9 mouse cellular contexts compared by ENCODE assay signal in genomic region chr8:81061950-81062349, GRCm38 (mm10). TPM values are rescaled to one million over a fixed set of nuclear protein-coding genes. Genes with fewer than 3 reads are reported as not detected.
A peak's percentile ranks its signal among the peaks of the same experiment; 100 is the strongest.
DNase-seq lines count a peak whose midpoint lies in the region; ATAC-seq and TF ChIP-seq lines count a peak whose summit lies in the region.
"Had no signal": no experiment of that assay in that cellular context is flagged by ENCODE, and none has a peak within 500 bp of the region (broad histone marks: within the 10 kb centered on the region; RNA-seq: fewer than 3 reads in every experiment).

No protein-coding gene starts in this region.

- peak; percentile 89 for TF ChIP-seq CTCF in midbrain, postnatal 0 days (IDR thresholded peaks at IDR 0.05)

- H3K4me1 ChIP-seq in kidney, embryonic 16.5 days (ENCODE audit: insufficient read depth, low read length) = no peaks in the 10 kb centered on the region
- H3K4me1 ChIP-seq in midbrain, postnatal 0 days (ENCODE audit: insufficient read depth, low read length) = no peaks in the 10 kb centered on the region
- H3K4me1 ChIP-seq: limb, embryonic 15.5 days; stomach, embryonic 15.5 days had no signal

- H3K36me3 ChIP-seq in kidney, embryonic 16.5 days (ENCODE audit: insufficient read depth, low read length) = no peaks in the 10 kb centered on the region
- no peaks in the 10 kb centered on the region for H3K36me3 ChIP-seq in midbrain, postnatal 0 days (ENCODE audit: insufficient read depth, low read length)
- H3K36me3 ChIP-seq: limb, embryonic 15.5 days; stomach, embryonic 15.5 days had no signal

- DNase-seq in kidney, adult 11 months = no peak
- DNase-seq in CD4-positive, CD25-positive, alpha-beta regulatory T cell, adult 2 months (ENCODE audit: low read depth, low spot score) = peak; percentile 66
- DNase-seq in adipocyte (ENCODE audit: low spot score) = peak; percentile 42
- DNase-seq in induced T-regulatory cell, adult 2 months (ENCODE audit: low read depth) = peak; percentile 46
- DNase-seq in midbrain, postnatal 0 days (ENCODE audit: low spot score) = peak; percentile 92
- DNase-seq in adrenal gland, postnatal 36 days = no peak

- no peak overlapping the region for H3K9ac ChIP-seq in kidney, embryonic 16.5 days (replicated peaks; ENCODE audit: low read length)
- H3K9ac ChIP-seq in midbrain, postnatal 0 days (replicated peaks; ENCODE audit: low read length, poor library complexity, severe bottlenecking) = no peak overlapping the region
- H3K9ac ChIP-seq: limb, embryonic 15.5 days; stomach, embryonic 15.5 days had no signal

- peak; percentile 54; the same call in 1 of the 2 replicates for ATAC-seq in kidney, embryonic 16.5 days (ENCODE audit: low FRiP score, low TSS enrichment)
- ATAC-seq in midbrain, postnatal 0 days (ENCODE audit: low FRiP score) = peak; percentile 60; the same call in 1 of the 2 replicates

- WGBS in kidney, embryonic 16.5 days = 37% methylated on average over 3 of the region's 3 CpGs
- 39% methylated on average over 3 of the region's 3 CpGs for WGBS in midbrain, postnatal 0 days

- no peak overlapping the region for H3K27ac ChIP-seq in kidney, embryonic 16.5 days (ENCODE audit: low read length)
- no peak overlapping the region for H3K27ac ChIP-seq in midbrain, postnatal 0 days (ENCODE audit: low read depth, low read length)
- H3K27ac ChIP-seq: limb, embryonic 15.5 days; stomach, embryonic 15.5 days had no signal

- no peaks in the 10 kb centered on the region for H3K27me3 ChIP-seq in kidney, embryonic 16.5 days (ENCODE audit: insufficient read depth, low read length)
- no peaks in the 10 kb centered on the region for H3K27me3 ChIP-seq in midbrain, postnatal 0 days (ENCODE audit: insufficient read depth, low read length)
- H3K27me3 ChIP-seq: limb, embryonic 15.5 days; stomach, embryonic 15.5 days had no signal

- no peaks in the 10 kb centered on the region for H3K9me3 ChIP-seq in kidney, embryonic 16.5 days (ENCODE audit: low read length)
- H3K9me3 ChIP-seq in midbrain, postnatal 0 days (ENCODE audit: low read length) = no peaks in the 10 kb centered on the region
- H3K9me3 ChIP-seq: limb, embryonic 15.5 days; stomach, embryonic 15.5 days had no signal

- H3K4me3 ChIP-seq in kidney, embryonic 16.5 days (ENCODE audit: low read length) = no peak overlapping the region
- no peak overlapping the region for H3K4me3 ChIP-seq in midbrain, postnatal 0 days (ENCODE audit: low read depth, low read length)
- H3K4me3 ChIP-seq: limb, embryonic 15.5 days; stomach, embryonic 15.5 days had no signal

- no peak overlapping the region for H3K4me2 ChIP-seq in kidney, embryonic 16.5 days (replicated peaks; ENCODE audit: low read depth, low read length)
- no peak overlapping the region for H3K4me2 ChIP-seq in midbrain, postnatal 0 days (ENCODE audit: low read depth, low read length, poor library complexity, severe bottlenecking)
- H3K4me2 ChIP-seq: limb, embryonic 15.5 days; stomach, embryonic 15.5 days had no signal

RNA-seq across cellular contexts. Expression of gene Usp38, which starts 47.2 kb away (rescaled TPM):
- polyA plus RNA-seq in kidney, embryonic 16.5 days (2015; fragmentation: Nextera tagmentation; extraction: Ambion mirVana) = 18.1 and 19.5 TPM in 2 replicates
- total RNA-seq in midbrain, postnatal 0 days (2014; rRNA removed) = 30.4 and 38.7 TPM in 2 replicates
- 14.8 and 17.9 TPM in 2 replicates for polyA plus RNA-seq in midbrain, postnatal 0 days (2015; fragmentation: Nextera tagmentation; extraction: Ambion mirVana)
- 10 to 100 TPM; 24.1 to 24.5 TPM for total RNA-seq in adrenal gland, postnatal 36 days (2021)

Comparison
In these comparisons a context has a peak if more than half of its experiments do, and no peak if none do; other contexts are left out.
1. DNase-seq: peak in CD4-positive, CD25-positive, alpha-beta regulatory T cell, adult 2 months (single experiment), adipocyte (single experiment), induced T-regulatory cell, adult 2 months (single experiment) and midbrain, postnatal 0 days (single experiment); none in kidney, adult 11 months (single experiment) and adrenal gland, postnatal 36 days (0 of 2).